Mouse (Mus musculus) bone marrow macrophage, adult 2 months (primary cell): Measurements from ENCODE around the gene Nrxn2.

ENCODE experiments used
- CTCF ChIP-seq: IDR thresholded peaks from 2 replicates; pipeline ENCODE4 v1.5.1; 2012; ENCODE audit warnings: low read depth, mild to moderate bottlenecking, low read length, moderate library complexity
- POLR2A ChIP-seq: IDR thresholded peaks from 2 replicates; pipeline ENCODE4 v1.6.1; 2012; ENCODE audit warnings: mild to moderate bottlenecking, low read depth, low read length, borderline replicate concordance

- no peak for TF ChIP-seq CTCF
- no peak for TF ChIP-seq POLR2A
Measured at GRCm38 (mm10) chr19:6382323-6382924, 36.1 kb upstream of the Nrxn2 start.
